Mouse (Mus musculus): Measurements from ENCODE around the gene Golm1. TPM values are rescaled to one million over a fixed set of nuclear protein-coding genes. Genes with fewer than 3 reads are reported as not detected.

Golm1 gene
- polyA plus RNA-seq, 1 experiment: 5.6 TPM

DNA sequence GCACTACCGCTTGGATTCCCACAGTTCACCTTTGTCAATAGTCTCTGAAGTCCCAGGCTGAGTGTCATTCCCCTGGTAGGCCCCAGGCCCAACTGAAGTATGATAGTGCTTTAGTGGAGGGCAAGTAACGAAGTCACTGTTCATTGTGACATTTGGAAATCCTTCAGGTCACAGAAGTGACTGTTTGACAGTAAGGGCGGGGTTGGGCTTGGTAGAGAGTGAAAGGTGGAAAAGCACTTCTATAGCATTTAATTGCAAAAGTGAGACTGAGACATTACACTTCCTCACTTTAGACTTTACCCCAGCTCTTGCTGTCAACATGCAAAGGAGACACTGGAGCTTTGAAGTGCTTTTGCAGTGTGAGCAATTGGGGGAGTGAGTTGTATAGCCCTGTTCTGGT lies 18.4 kb upstream of the Golm1 start, which contains the start of gene 4921517D22Rik:
TSS of gene 4921517D22Rik (minus strand) at position 101 of the 400 bp plus-strand sequence.
- TF ChIP-seq USF1 (IDR thresholded peaks at IDR 0.05; ENCODE audit: low read depth): no peak
- no peak for TF ChIP-seq CEBPB (IDR thresholded peaks at IDR 0.05; ENCODE audit: low read depth)
- TF ChIP-seq CTCF (IDR thresholded peaks at IDR 0.05; ENCODE audit: control insufficient read depth, insufficient read depth, insufficient read length): no peak
- TF ChIP-seq MYOD1 (IDR thresholded peaks at IDR 0.05; ENCODE audit: control insufficient read depth, insufficient read length, low read depth): no peak
- no peak for TF ChIP-seq FOSL1 (IDR thresholded peaks at IDR 0.05; ENCODE audit: insufficient read depth, low read length, poor library complexity, severe bottlenecking)
- TF ChIP-seq MAX (IDR thresholded peaks at IDR 0.05): no peak
- no peak for TF ChIP-seq MYOG (IDR thresholded peaks at IDR 0.05; ENCODE audit: control insufficient read depth, extremely low read depth, insufficient read length)
- peaks cover 12% of the 10 kb centered on the region for H3K27me3 ChIP-seq (ENCODE audit: control insufficient read depth, insufficient read depth, insufficient read length)
- no peaks in the 10 kb centered on the region for H3K36me3 ChIP-seq (ENCODE audit: control insufficient read depth, insufficient read depth)
- no peaks in the 10 kb centered on the region for H3K79me2 ChIP-seq (ENCODE audit: control insufficient read depth, insufficient read depth)
- H3K79me3 ChIP-seq (ENCODE audit: low read depth): no peaks in the 10 kb centered on the region
- H3K4me3 ChIP-seq (ENCODE audit: insufficient read depth, poor library complexity, severe bottlenecking): no peak within 1 kb of the TSS
- no peak within 1 kb of the TSS for H3ac ChIP-seq (ENCODE audit: control insufficient read depth, insufficient read length, low read depth)

DNA sequence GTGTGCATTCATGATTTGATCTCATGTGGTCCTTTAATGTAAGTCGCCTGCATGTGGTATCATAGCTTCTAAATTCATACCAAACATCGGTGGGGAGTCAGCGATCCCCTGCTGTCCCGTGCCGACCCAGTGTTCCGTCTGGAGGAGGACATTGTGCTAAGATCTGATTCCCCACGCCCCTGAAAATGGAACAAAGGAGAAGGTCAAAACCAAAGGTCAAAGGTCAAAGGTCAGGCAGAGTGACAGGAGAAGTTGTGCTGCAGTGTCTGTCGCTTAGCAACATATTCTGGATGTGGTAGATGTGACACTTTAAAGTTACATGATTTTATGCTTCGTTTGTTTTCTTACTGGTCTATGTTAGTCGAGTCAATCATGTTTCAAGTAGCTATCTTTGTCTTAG lies 15.9 kb upstream of the Golm1 start:
- Histone ChIP-seq H3K79me2 (ENCODE audit: control insufficient read depth, insufficient read depth) (no peaks in the 10 kb centered on the region), H3K36me3 (ENCODE audit: control insufficient read depth, insufficient read depth) (no peaks in the 10 kb centered on the region), H3K27me3 (ENCODE audit: control insufficient read depth, insufficient read depth, insufficient read length) (peaks cover 12% of the 10 kb centered on the region), H3K4me3 (ENCODE audit: insufficient read depth, poor library complexity, severe bottlenecking) (no peak overlapping the region), H3ac (ENCODE audit: control insufficient read depth, insufficient read length, low read depth) (no peak overlapping the region), H3K79me3 (ENCODE audit: low read depth) (no peaks in the 10 kb centered on the region)
- no peak for TF ChIP-seq MYOG (IDR thresholded peaks at IDR 0.05; ENCODE audit: control insufficient read depth, extremely low read depth, insufficient read length)
- no peak for TF ChIP-seq FOSL1 (IDR thresholded peaks at IDR 0.05; ENCODE audit: insufficient read depth, low read length, poor library complexity, severe bottlenecking)
- no peak for TF ChIP-seq MAX (IDR thresholded peaks at IDR 0.05)
- TF ChIP-seq MYOD1 (IDR thresholded peaks at IDR 0.05; ENCODE audit: control insufficient read depth, insufficient read length, low read depth): no peak

DNA sequence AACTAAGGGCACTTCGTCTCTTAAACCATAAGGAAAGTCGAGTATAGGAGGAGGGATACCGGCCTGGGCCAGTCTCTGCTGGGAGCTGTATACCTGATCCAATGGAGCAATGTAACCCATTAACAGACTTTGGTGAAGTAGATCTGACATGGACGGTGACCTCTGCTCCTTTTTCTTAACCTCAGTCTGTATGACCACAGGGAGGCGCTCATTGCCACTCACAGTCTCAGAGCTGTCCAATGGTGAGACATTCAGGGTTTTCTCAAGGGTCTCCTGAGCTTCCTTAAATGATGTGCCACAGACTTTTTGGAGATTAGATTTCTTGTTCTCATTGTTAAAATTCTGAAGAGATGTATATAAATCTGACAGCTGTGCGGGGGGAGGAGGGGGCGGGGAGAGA lies 15.0 kb upstream of the Golm1 start:
- H3ac ChIP-seq (ENCODE audit: control insufficient read depth, insufficient read length, low read depth): no peak overlapping the region
- no peak for TF ChIP-seq MYOD1 (IDR thresholded peaks at IDR 0.05; ENCODE audit: control insufficient read depth, insufficient read length, low read depth)
- TF ChIP-seq MAX (IDR thresholded peaks at IDR 0.05): no peak
- TF ChIP-seq FOSL1 (IDR thresholded peaks at IDR 0.05; ENCODE audit: insufficient read depth, low read length, poor library complexity, severe bottlenecking): no peak
- no peak for TF ChIP-seq MYOG (IDR thresholded peaks at IDR 0.05; ENCODE audit: control insufficient read depth, extremely low read depth, insufficient read length)
- no peak for TF ChIP-seq USF1 (IDR thresholded peaks at IDR 0.05; ENCODE audit: low read depth)
- TF ChIP-seq CEBPB (IDR thresholded peaks at IDR 0.05; ENCODE audit: low read depth): no peak
- no peak for TF ChIP-seq CTCF (IDR thresholded peaks at IDR 0.05; ENCODE audit: control insufficient read depth, insufficient read depth, insufficient read length)
- peaks cover 12% of the 10 kb centered on the region for H3K27me3 ChIP-seq (ENCODE audit: control insufficient read depth, insufficient read depth, insufficient read length)
- no peaks in the 10 kb centered on the region for H3K36me3 ChIP-seq (ENCODE audit: control insufficient read depth, insufficient read depth)
- H3K79me3 ChIP-seq (ENCODE audit: low read depth): no peaks in the 10 kb centered on the region
- no peaks in the 10 kb centered on the region for H3K79me2 ChIP-seq (ENCODE audit: control insufficient read depth, insufficient read depth)
- no peak overlapping the region for H3K4me3 ChIP-seq (ENCODE audit: insufficient read depth, poor library complexity, severe bottlenecking)

DNA sequence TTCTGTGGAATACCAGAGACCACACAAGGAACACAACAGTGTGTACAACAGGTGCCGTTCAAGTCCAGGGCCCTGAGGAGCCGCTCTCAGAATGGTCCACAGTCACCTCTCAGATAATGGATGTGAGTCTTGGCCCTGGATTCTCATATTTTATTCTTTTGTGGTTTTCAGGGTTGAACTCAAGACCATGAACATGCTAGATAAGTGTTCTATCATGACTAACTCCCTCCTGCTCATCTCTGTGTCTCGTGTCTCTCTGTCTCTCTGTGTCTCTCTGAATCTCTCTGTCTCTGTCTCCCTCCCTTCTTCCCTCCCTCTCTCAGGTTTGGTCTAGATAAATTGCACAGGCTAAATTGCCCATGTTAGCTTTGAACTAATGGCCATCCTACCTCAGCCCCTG lies 14.2 kb upstream of the Golm1 start:
- Histone ChIP-seq H3K4me3 (ENCODE audit: insufficient read depth, poor library complexity, severe bottlenecking) (no peak overlapping the region), H3K36me3 (ENCODE audit: control insufficient read depth, insufficient read depth) (no peaks in the 10 kb centered on the region), H3K27me3 (ENCODE audit: control insufficient read depth, insufficient read depth, insufficient read length) (peaks cover 12% of the 10 kb centered on the region), H3ac (ENCODE audit: control insufficient read depth, insufficient read length, low read depth) (no peak overlapping the region), H3K79me3 (ENCODE audit: low read depth) (no peaks in the 10 kb centered on the region), H3K79me2 (ENCODE audit: control insufficient read depth, insufficient read depth) (no peaks in the 10 kb centered on the region)
- TF ChIP-seq FOSL1 (IDR thresholded peaks at IDR 0.05; ENCODE audit: insufficient read depth, low read length, poor library complexity, severe bottlenecking): no peak
- TF ChIP-seq MAX (IDR thresholded peaks at IDR 0.05): no peak
- TF ChIP-seq USF1 (IDR thresholded peaks at IDR 0.05; ENCODE audit: low read depth): no peak
- no peak for TF ChIP-seq CEBPB (IDR thresholded peaks at IDR 0.05; ENCODE audit: low read depth)
- TF ChIP-seq MYOG (IDR thresholded peaks at IDR 0.05; ENCODE audit: control insufficient read depth, extremely low read depth, insufficient read length): no peak
- TF ChIP-seq MYOD1 (IDR thresholded peaks at IDR 0.05; ENCODE audit: control insufficient read depth, insufficient read length, low read depth): no peak

DNA sequence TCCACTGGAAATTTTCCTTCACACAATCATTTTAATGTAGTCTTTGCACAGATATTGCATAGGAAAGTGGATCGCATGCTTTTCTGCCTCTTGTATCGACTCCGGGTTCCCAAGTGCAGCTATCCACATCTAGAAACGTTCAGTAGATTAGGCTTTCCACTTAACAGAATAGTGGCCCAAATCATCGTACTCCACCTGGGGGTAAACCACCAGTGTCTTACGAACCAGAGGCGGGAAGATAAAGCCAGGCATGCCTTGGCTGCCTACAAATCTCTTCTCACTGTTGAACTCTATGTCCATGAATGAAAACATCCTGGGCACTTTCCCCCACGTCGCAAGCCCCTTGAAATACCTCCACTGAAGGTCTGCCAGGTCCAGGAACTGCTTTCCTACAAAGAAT lies 13.7 kb upstream of the Golm1 start:
- no peak overlapping the region for H3K4me3 ChIP-seq (ENCODE audit: insufficient read depth, poor library complexity, severe bottlenecking)
- no peaks in the 10 kb centered on the region for H3K79me2 ChIP-seq (ENCODE audit: control insufficient read depth, insufficient read depth)
- no peak for TF ChIP-seq MYOG (IDR thresholded peaks at IDR 0.05; ENCODE audit: control insufficient read depth, extremely low read depth, insufficient read length)
- no peak for TF ChIP-seq MYOD1 (IDR thresholded peaks at IDR 0.05; ENCODE audit: control insufficient read depth, insufficient read length, low read depth)
- no peak for TF ChIP-seq CTCF (IDR thresholded peaks at IDR 0.05; ENCODE audit: control insufficient read depth, insufficient read depth, insufficient read length)
- H3K27me3 ChIP-seq (ENCODE audit: control insufficient read depth, insufficient read depth, insufficient read length): peaks cover 12% of the 10 kb centered on the region
- H3ac ChIP-seq (ENCODE audit: control insufficient read depth, insufficient read length, low read depth): no peak overlapping the region
- H3K36me3 ChIP-seq (ENCODE audit: control insufficient read depth, insufficient read depth): no peaks in the 10 kb centered on the region
- H3K79me3 ChIP-seq (ENCODE audit: low read depth): no peaks in the 10 kb centered on the region

DNA sequence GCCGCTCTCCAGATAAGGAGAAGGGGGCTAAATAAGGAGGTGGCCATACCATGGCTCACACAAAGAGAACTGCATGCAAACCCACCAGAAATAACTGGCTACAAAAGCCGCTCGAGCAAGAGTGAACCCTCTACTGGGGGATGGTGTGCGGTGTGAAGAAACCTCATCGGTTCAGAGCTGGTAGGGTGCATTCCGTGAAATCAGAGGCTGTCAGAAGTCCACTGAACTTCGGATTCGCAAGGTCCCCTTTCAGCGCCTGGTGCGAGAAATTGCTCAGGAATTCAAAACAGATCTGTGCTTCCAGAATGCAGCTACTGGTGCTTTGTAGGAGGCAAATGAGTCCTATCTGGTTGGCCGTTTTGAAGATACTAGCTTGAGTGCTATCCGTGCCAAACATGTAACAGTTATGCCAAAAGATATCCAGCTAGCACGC lies 12.7 kb upstream of the Golm1 start:
- no peak for TF ChIP-seq CEBPB (IDR thresholded peaks at IDR 0.05; ENCODE audit: low read depth)
- no peak for TF ChIP-seq MAX (IDR thresholded peaks at IDR 0.05)
- no peak for TF ChIP-seq CTCF (IDR thresholded peaks at IDR 0.05; ENCODE audit: control insufficient read depth, insufficient read depth, insufficient read length)
- no peak for TF ChIP-seq FOSL1 (IDR thresholded peaks at IDR 0.05; ENCODE audit: insufficient read depth, low read length, poor library complexity, severe bottlenecking)
- no peak for TF ChIP-seq MYOD1 (IDR thresholded peaks at IDR 0.05; ENCODE audit: control insufficient read depth, insufficient read length, low read depth)
- no peak for TF ChIP-seq MYOG (IDR thresholded peaks at IDR 0.05; ENCODE audit: control insufficient read depth, extremely low read depth, insufficient read length)
- no peak for TF ChIP-seq USF1 (IDR thresholded peaks at IDR 0.05; ENCODE audit: low read depth)
- H3K27me3 ChIP-seq (ENCODE audit: control insufficient read depth, insufficient read depth, insufficient read length): peaks cover 8% of the 10 kb centered on the region
- H3K4me3 ChIP-seq (ENCODE audit: insufficient read depth, poor library complexity, severe bottlenecking): no peak overlapping the region
- no peaks in the 10 kb centered on the region for H3K79me2 ChIP-seq (ENCODE audit: control insufficient read depth, insufficient read depth)
- H3K79me3 ChIP-seq (ENCODE audit: low read depth): no peaks in the 10 kb centered on the region
- H3ac ChIP-seq (ENCODE audit: control insufficient read depth, insufficient read length, low read depth): no peak overlapping the region
- H3K36me3 ChIP-seq (ENCODE audit: control insufficient read depth, insufficient read depth): no peaks in the 10 kb centered on the region
